Mouse (Mus musculus) intestine, embryonic 16.5 days (tissue): ENCODE results near the gene Sipa1. TPM values are rescaled to one million over a fixed set of nuclear protein-coding genes. Genes with fewer than 3 reads are reported as not detected.

ENCODE experiments used
- ATAC-seq: fragments of 200-750 bp; cut with Nextera tagmentation; 2 replicates; pipeline ENCODE4 v1.8.0; 2017; ENCODE audit warnings: moderate TSS enrichment, moderate library complexity
- H3K27ac ChIP-seq: fragments of 300-500 bp; sonication (generic); 2 replicates; pipeline ENCODE4 v1.5.1; 2014; ENCODE audit warnings: mild to moderate bottlenecking, low read length
- H3K27me3 ChIP-seq: fragments of 300-500 bp; sonication (generic); replicated peaks from 2 replicates; pipeline ENCODE4 v1.6.1; 2014; ENCODE audit warnings: low read length, control low read depth, mixed read lengths; ENCODE audit not compliant: control insufficient read depth, insufficient read depth
- H3K36me3 ChIP-seq: fragments of 300-500 bp; sonication (generic); 2 replicates; pipeline ENCODE4 v1.6.1; 2014; ENCODE audit warnings: low read length, control low read depth; ENCODE audit not compliant: control insufficient read depth, insufficient read depth
- H3K4me1 ChIP-seq: fragments of 300-500 bp; sonication (generic); 2 replicates; pipeline ENCODE4 v1.6.1; 2014; ENCODE audit warnings: low read length, control low read depth, mixed read lengths; ENCODE audit not compliant: control insufficient read depth, insufficient read depth
- H3K4me2 ChIP-seq: fragments of 300-500 bp; sonication (generic); 2 replicates; pipeline ENCODE4 v1.6.1; 2014; ENCODE audit warnings: low read depth, low read length, control low read depth
- H3K4me3 ChIP-seq: fragments of 300-500 bp; sonication (generic); 2 replicates; pipeline ENCODE4 v1.5.1; 2014; ENCODE audit warnings: mild to moderate bottlenecking, low read length
- H3K9ac ChIP-seq: fragments of 300-500 bp; sonication (generic); 2 replicates; pipeline ENCODE4 v1.6.1; 2014; ENCODE audit warnings: low read depth, low read length
- H3K9me3 ChIP-seq: fragments of 300-500 bp; sonication (generic); 2 replicates; pipeline ENCODE4 v1.6.1; 2016; ENCODE audit warnings: low read length, control low read depth; ENCODE audit not compliant: control insufficient read depth
- WGBS: fragments of 180-500 bp; shearing (Covaris S2); extraction: QIAGEN DNeasy Blood & Tissue Kit; methylation state at CpG from one replicate; pipeline ENCODE4 v1.1.7; 2014; 5-methylcytosine and 5-hydroxymethylcytosine counted together
- microRNA-seq: library from miRNA; unstranded; fragments of <30 nt; microRNA quantifications from one replicate; pipeline ENCODE4, GENCODE M21; 2016
- polyA plus RNA-seq: library from polyadenylated mRNA; unstranded; fragments of >200 nt; fragmentation: Nextera tagmentation; extraction: Ambion mirVana; gene quantifications from 2 replicates; pipeline ENCODE4 v1.2.1, GENCODE M21; 2015

Gene Sipa1
- polyA plus RNA-seq, 1 experiment from 2014 or later: 15.8 TPM

- H3K9me3 ChIP-seq: no peaks in the 10 kb centered on the region
- WGBS: 87% methylated on average over 7 of the region's 7 CpGs
- no peak overlapping the region for H3K4me3 ChIP-seq
- H3K9ac ChIP-seq: no peak overlapping the region
- no peaks in the 10 kb centered on the region for H3K27me3 ChIP-seq
- no peak overlapping the region for H3K27ac ChIP-seq
- peaks cover 30% of the 10 kb centered on the region for H3K36me3 ChIP-seq
- H3K4me2 ChIP-seq: no peak overlapping the region
- no peak for ATAC-seq
- H3K4me1 ChIP-seq: peaks cover 26% of the 10 kb centered on the region
These were observed 59.8 kb downstream of the Sipa1 start for GRCm38 (mm10) chr19:5603664-5604063.

- no peaks in the 10 kb centered on the region for H3K27me3 ChIP-seq
- WGBS: under 1% methylated on average over 64 of the region's 64 CpGs
These were observed 61.6 kb downstream of the Sipa1 start, which contains the start of gene Rnaseh2c for GRCm38 (mm10) chr19:5601752-5602541. Rnaseh2c (plus strand) TSS chr19:5601873.

More at GRCm38 (mm10) chr19:5601752-5602541, 61.6 kb downstream of the Sipa1 start, which contains the start of gene Rnaseh2c:
- Histone ChIP-seq H3K4me2 (peak within 1 kb of the TSS; percentile 92), H3K4me1 (peaks cover 21% of the 10 kb centered on the region), H3K9ac (peak within 1 kb of the TSS; percentile 96), H3K4me3 (peak within 1 kb of the TSS; percentile 75), H3K9me3 (no peaks in the 10 kb centered on the region), H3K27ac (peak within 1 kb of the TSS; percentile 86), H3K36me3 (peaks cover 22% of the 10 kb centered on the region)
- ATAC-seq: peak; percentile 91

Small RNA genes lying within 50 kb of the gene (microRNA-seq; reads per million reads assigned to microRNA genes)
- not detected for gene Mir6987

Other genes with a start within 250 kb of the Sipa1 start
- 175 and 180 TPM in 2 replicates for gene Drap1, start 238.7 kb downstream of the Sipa1 start, polyA plus RNA-seq
- 10.2 and 16.8 TPM in 2 replicates for gene AI837181, start 238.6 kb downstream of the Sipa1 start, polyA plus RNA-seq
- not detected in 2 replicates for gene Fosl1, start 216.2 kb downstream of the Sipa1 start, polyA plus RNA-seq
- 5.0 and 5.4 TPM in 2 replicates for gene Ccdc85b, start 205.8 kb downstream of the Sipa1 start, polyA plus RNA-seq
- 102 and 106 TPM in 2 replicates for gene Fibp, start 203.1 kb downstream of the Sipa1 start, polyA plus RNA-seq
- gene Ctsw, start 195.2 kb downstream of the Sipa1 start, polyA plus RNA-seq: 1.7 and 2.8 TPM in 2 replicates
- 106 and 112 TPM in 2 replicates for gene Efemp2, start 189.8 kb downstream of the Sipa1 start, polyA plus RNA-seq
- 32.7 and 36.5 TPM in 2 replicates for gene Mus81, start 175.3 kb downstream of the Sipa1 start, polyA plus RNA-seq
- 2,274 and 2,378 TPM in 2 replicates for gene Cfl1, start 173.3 kb downstream of the Sipa1 start, polyA plus RNA-seq
- not detected in 2 replicates for gene 1700020D05Rik, start 159.9 kb downstream of the Sipa1 start, polyA plus RNA-seq
- 6.9 and 7.4 TPM in 2 replicates for gene Snx32, start 153.2 kb downstream of the Sipa1 start, polyA plus RNA-seq
- 24.4 and 25.6 TPM in 2 replicates for gene Ovol1, start 103.1 kb downstream of the Sipa1 start, polyA plus RNA-seq
- gene Ap5b1, start 95.7 kb downstream of the Sipa1 start, polyA plus RNA-seq: 10.3 and 10.8 TPM in 2 replicates
- gene Rnaseh2c, start 61.8 kb downstream of the Sipa1 start, polyA plus RNA-seq: 111 and 131 TPM in 2 replicates
- 40.2 and 40.9 TPM in 2 replicates for gene Kat5, start 53.5 kb downstream of the Sipa1 start, polyA plus RNA-seq
- gene Rela, start 26.2 kb downstream of the Sipa1 start, polyA plus RNA-seq: 43.2 and 43.9 TPM in 2 replicates
- 28.7 and 33.7 TPM in 2 replicates for gene Map3k11, start 25.0 kb upstream of the Sipa1 start, polyA plus RNA-seq
- 15.1 and 16.8 TPM in 2 replicates for gene Pcnx3, start 25.2 kb upstream of the Sipa1 start, polyA plus RNA-seq
- 0.13 and 0.34 TPM in 2 replicates for gene Kcnk7, start 40.7 kb upstream of the Sipa1 start, polyA plus RNA-seq
- gene Ehbp1l1, start 62.6 kb upstream of the Sipa1 start, polyA plus RNA-seq: 48.6 and 49.7 TPM in 2 replicates
- gene Fam89b, start 65.9 kb upstream of the Sipa1 start, polyA plus RNA-seq: 56.6 and 57.8 TPM in 2 replicates
- gene Ltbp3, start 77.2 kb upstream of the Sipa1 start, polyA plus RNA-seq: 14.0 and 20.8 TPM in 2 replicates
- gene Scyl1, start 107.7 kb upstream of the Sipa1 start, polyA plus RNA-seq: 58.9 and 64.3 TPM in 2 replicates
- gene Frmd8, start 211.6 kb upstream of the Sipa1 start, polyA plus RNA-seq: 31.1 and 31.7 TPM in 2 replicates
- 3.4 and 4.1 TPM in 2 replicates for gene Slc25a45, start 214.1 kb upstream of the Sipa1 start, polyA plus RNA-seq
- gene Tigd3, start 230.4 kb upstream of the Sipa1 start, polyA plus RNA-seq: 1.5 and 1.7 TPM in 2 replicates
- 109 and 119 TPM in 2 replicates for gene Dpf2, start 249.3 kb upstream of the Sipa1 start, polyA plus RNA-seq